Mouse (Mus musculus): Measurements from ENCODE around the gene Myl6b. TPM values are rescaled to one million over a fixed set of nuclear protein-coding genes. Genes with fewer than 3 reads are reported as not detected.

The Myl6b gene
- polyA plus RNA-seq (2012) = 18.5 and 18.8 TPM in 2 replicates

DNA sequence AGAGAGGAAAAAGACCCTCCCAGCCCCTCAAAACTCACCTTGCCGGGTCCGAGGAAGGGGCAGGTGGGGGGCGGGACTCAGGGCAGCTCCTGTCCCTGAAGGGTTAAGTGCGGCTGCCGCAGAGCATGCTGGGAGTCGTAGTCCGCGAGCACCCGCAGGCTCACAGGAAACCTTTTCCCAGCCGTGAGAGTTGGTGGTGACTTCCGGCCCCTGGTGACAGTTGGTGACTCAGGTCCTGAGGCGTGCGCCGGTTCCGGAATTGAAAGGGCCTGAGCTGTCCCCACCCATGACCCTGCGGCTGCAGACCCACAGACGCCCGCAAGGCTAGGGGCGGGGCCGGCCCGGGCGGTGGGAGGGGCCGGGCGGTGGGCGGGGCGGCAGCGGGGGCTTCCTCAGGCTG is at the start of gene Myl6b:
Myl6b (minus strand) TSS at position 96 of the 400 bp plus-strand sequence.
- no peak for TF ChIP-seq GATA1 (IDR thresholded peaks at IDR 0.05; ENCODE audit: low read length)

DNA sequence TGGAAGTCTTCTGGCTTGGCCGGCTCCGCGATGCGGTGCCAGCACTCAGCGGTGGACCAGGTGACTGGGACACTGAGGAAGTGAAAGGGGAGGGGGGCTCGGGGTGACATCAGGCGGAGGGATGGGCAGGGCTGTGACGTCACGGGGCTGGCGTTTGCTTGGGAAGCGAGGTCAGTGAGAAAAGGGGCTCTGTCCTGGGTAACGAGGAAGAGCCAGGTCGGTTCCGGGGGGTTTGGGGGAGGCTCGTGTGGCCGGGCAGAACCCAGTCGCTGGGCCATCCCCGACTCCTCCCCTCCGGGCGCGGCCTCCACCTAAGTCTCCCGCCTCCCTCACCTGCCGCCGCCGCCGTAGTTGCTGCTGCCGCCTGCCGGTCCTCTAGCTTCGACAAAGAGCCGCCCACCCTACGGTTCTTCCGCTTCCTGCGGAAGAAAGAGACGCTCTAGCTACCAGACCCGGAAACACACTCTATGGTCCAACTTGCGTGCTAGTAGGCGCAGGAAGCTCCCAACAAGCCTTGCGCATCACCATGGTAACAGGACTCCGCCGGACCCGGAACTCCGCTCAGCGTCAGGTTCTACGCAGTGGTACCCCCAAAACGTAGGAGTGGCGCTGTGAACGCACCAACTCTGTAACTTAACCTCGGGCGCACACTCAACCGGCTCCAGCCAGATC is 49.0 kb upstream of the Myl6b start, which contains the start of gene Zc3h10:
Zc3h10 (minus strand) TSS at position 414 of the 672 bp plus-strand sequence.
- TF ChIP-seq GATA1 (IDR thresholded peaks at IDR 0.05; ENCODE audit: low read length) = no peak

DNA sequence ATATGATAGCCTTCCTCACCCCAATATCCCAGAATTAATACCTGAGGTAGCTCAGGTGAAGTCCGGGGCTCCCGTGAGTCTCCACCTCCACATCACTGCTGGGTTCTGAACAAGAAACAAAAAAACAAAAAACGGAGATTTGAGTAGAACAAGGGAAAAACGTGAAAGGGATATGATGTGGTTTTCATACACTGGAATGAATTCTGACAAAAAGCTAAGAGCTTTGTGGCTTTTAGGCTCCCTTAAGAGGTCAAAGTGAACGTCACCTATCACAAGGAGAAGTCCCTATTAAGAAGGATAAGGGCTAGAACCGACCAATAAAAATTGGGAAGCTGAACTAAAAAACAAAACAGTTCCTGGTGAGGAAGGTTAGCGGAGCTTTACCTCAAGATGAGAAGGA is 48.3 kb upstream of the Myl6b start:
- TF ChIP-seq GATA1 (IDR thresholded peaks at IDR 0.05; ENCODE audit: low read length) = no peak

DNA sequence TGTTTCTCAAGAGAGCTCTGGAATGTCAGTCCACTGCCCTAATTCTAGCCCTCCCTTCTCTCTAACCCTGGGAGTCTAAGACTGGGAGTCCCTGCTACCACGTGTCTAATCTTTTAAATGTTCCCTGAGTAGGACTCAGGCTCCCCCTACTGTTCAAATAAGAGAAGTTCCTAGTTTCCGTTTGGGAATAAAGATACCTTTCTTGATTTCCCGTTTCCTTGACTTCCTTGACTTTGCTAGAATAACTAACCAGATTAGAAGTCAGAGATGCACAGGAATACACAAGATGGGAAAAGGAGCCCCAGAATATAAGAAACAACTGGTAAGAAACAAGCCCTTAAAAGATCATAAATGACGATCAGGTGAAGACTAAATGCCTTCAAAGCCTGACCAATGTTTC is 47.9 kb upstream of the Myl6b start:
- TF ChIP-seq GATA1 (IDR thresholded peaks at IDR 0.05; ENCODE audit: low read length) = no peak

DNA sequence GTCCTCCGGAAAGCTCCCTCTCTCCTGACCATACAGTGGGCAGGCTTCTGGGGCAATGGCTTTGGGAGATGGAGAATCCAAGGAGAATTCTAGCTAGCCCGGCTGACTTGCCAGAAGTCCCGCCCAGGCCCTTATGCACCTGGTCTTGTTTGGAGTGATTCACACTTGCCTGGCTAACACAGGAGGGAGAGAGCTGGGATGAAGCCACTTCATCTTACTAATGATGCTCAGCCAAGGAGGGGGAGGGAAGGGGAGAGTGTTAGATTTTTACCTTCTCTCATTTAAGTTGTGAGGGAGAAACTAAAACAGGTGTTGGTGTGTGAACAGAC is 47.0 kb upstream of the Myl6b start:
- TF ChIP-seq GATA1 (IDR thresholded peaks at IDR 0.05; ENCODE audit: low read length) = no peak

DNA sequence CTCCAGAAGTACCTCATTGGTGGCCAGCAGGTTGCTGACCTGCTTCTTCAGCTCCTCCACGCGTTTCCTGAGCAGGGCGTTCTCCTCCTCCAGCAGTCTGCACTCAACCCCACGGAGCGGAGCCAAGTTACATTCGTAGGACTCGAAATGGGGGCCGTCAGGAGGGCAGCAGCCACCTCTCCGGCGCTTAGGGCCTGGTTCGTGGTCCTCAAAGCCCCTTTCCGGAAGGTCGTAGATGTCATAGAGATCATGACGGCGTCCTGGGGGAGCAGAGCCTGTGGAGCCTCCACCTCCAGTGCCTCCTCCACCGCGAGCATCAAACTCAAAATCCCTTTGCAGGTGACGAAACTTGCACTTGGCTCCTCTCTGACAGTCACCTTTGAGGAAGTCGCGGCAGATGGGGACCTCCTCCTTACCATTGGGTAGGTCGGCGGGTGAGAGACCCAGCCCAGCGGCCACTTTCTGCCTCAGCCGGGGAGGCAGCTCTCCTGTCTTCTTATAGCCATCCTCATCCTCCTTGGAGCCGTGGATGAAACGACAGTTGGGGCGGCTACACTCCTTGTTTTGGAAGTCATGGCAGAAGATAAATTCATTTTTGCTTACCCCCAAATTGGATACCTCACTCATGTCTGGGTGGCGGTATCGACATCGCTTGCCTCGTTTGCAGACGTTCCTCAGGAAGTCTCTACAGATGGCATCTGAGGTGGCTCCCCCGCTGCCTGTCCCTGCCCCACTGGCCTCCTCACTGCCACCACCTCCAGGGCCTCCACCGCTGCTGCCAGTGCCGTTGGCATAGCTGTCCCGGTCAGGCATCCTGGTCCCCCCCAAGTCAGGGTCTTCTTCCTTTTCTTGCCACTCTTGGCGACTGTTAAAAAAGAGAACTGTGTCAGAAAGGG is 46.4 kb upstream of the Myl6b start:
- TF ChIP-seq GATA1 (IDR thresholded peaks at IDR 0.05; ENCODE audit: low read length) = no peak

DNA sequence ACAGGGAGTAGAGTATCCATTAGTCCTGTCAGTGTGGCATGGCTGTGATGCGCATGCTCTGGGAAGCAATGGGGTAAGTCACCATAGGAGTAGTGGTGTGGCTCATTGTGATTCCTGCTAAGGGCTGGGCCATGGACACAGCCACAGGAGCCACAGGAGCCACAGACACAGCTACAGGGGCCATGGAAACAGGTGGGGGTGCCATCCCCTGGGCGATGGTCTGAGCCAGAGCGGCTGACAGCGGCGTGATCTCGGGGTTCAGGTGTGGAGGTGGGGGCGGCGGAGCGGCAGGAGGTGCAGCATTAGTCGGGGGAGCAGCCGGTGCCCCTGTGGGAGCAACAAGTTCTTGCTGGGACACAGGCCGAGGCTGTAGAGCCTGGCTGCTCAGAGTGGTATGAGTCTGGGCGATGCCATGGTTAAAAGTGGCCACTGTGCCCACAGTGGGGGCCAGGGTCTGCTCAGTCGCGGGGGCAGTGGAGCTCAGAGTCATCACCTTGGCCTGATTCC is 45.7 kb upstream of the Myl6b start:
- TF ChIP-seq GATA1 (IDR thresholded peaks at IDR 0.05; ENCODE audit: low read length) = no peak

DNA sequence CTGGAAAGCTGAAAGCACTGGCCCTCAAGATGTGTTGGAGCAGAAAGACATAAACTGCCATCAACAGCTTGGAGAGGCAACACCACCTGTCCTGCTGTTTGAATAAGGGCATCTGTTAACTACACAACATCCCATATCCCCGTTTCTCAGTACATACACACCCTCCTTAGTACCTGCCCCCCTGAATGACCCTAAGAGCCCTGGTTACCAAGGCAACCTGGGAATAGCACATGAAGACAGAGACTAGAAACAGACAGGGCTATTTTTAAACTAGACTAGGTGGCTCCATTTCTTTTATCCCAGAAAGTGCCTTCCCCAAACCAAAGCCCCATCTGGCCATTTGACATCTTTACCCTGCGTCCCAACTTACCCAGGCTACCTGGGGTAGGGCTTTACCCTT is 44.6 kb upstream of the Myl6b start:
- TF ChIP-seq GATA1 (IDR thresholded peaks at IDR 0.05; ENCODE audit: low read length) = no peak

DNA sequence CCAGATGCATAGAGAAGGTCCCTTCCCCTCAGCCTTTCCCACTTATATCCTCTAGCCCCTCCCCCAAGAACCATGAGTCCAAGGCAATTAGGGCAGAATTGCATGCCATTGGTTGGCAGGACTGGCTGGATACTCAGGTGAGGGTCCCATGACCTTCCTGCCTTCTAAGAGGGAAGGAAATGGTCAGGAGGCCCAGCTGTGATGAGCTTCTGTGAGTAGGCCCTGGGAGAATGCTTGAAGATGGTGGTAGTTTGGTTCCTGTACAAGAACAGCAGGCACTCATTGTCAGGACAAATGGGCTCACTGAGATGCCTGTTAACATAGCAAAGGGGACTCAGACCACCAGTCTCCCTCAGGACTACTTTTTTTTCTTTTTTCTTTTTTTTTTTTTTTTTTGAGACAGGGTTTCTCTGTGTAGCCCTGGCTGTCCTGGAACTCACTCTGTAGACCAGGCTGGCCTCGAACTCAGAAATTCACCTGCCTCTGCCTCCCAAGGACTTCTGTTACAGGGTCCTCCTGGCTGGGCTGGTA is 39.9 kb upstream of the Myl6b start:
- no peak for TF ChIP-seq GATA1 (IDR thresholded peaks at IDR 0.05; ENCODE audit: low read length)

DNA sequence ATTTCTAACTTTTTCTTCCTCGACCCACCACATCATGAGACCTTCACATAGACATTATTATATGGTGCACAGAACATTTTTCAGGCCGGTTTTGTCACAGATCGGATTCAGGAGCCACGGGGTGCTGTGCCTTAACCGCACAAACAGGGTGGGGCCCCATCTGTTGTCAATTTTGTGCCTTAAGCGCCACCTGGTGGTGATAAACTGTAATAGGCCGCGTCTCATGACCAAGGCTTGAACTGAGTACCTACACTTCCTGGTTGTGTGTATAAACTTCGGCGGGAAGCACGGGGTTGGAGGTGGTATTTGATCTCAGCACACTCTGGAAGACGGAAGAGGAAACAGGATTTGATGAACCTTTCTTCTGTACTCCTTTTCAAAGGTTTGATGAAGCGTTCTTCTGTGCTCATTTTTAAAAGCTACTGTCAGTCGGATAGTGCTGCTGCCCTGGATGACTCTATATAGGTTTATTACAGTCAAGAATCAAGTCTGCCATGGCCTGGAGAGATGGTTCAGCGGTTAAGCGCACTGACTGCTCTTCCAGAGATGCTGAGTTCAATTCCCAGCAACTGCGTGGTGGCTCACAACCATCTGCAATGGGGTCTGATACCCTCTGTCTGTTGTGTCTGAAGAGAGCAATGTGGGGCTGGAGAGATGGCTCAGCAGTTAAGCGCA is 37.9 kb upstream of the Myl6b start:
- no peak for TF ChIP-seq GATA1 (IDR thresholded peaks at IDR 0.05; ENCODE audit: low read length)

DNA sequence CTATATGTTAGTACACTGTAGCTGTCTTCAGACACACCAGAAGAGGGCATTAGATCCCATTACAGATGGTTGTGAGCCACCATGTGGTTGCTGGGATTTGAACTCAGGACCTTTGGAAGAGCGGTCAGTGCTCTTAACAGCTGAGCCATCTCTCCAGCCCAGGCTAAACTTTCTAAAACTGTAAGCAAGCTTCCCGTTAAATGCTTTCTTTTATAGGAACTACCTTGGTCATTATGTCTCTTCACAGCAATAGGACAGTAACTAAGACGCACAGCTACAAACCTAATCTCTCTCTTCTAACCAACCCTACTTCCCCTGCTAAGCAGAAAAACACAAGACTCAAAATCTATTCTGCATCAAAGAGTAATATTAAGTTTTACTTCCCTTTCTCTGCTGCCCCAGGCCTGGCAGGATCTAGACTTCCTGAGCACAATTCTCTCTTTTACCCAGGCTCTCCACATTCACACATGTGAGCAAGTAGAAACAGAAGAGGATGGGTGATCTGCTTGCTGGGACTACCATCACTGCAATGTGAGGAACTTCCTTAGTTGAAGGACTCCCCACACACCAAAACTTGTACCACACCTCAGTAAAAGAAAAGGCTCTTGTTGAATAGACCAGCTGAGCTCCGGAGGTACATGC is 37.3 kb upstream of the Myl6b start:
- TF ChIP-seq GATA1 (IDR thresholded peaks at IDR 0.05; ENCODE audit: low read length) = no peak

DNA sequence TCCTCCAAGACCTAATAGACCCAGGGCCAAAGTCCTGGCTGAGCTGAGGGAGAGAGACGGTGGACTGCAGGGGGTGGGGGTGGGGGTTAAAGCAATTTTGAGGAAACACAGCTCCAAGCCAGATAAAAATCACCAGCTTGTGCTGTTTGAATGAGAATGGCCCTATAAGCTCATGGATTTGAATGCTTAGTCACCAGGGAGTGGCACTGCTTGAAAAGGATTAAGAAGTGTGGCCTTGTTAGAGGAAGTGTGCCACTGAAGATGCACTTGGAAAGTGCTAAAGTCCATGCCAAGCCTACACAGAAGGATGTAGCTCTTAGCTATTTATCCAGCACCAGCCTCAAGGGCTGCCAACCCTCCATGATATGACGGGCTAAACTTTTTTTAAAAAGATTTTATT is 36.7 kb upstream of the Myl6b start:
- TF ChIP-seq GATA1 (IDR thresholded peaks at IDR 0.05; ENCODE audit: low read length) = no peak

DNA sequence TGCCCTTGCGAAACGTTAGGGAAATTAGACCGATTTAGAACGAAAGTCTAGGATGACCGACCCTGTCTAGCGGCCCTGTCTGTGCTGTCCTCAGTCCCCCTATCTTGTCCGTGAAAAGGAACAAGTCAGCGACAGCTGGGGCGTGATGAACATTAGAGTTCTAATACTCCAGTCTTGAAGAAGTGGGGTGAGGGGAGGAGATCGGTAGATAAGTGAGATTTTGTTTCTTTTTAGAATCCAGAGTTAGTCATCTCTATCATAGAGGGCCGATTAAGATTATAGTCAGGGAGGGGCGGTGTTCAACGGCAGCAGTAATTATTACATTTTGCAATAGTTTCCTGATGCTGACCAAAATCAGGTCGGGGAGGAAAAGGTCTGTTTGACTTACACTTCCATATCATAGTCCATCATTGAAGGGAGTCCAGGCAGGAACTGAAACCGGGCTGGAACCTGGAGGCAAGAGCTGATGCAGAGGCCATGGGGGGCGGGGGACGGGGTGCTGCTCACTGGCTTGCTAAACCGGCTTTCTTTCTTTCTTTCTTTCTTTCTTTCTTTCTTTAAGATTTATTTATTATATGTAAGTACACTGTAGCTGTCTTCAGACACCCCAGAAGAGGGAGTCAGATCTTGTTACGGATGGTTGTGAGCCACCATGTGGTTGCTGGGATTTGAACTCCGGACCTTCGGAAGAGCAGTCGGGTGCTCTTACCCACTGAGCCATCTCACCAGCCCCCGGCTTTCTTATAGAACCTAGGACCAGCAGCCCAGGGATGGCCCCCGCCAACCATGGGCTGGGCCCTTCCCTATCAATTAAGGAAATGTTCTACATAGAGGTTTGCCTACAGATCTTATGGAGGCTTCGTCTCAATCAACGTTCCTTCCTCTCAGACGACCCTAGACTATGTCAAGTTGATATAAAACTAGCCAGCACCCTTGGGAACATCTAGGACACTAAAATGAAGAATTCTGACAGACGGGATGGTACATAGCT is 28.2 kb upstream of the Myl6b start:
- TF ChIP-seq GATA1 (IDR thresholded peaks at IDR 0.05; ENCODE audit: low read length) = no peak

DNA sequence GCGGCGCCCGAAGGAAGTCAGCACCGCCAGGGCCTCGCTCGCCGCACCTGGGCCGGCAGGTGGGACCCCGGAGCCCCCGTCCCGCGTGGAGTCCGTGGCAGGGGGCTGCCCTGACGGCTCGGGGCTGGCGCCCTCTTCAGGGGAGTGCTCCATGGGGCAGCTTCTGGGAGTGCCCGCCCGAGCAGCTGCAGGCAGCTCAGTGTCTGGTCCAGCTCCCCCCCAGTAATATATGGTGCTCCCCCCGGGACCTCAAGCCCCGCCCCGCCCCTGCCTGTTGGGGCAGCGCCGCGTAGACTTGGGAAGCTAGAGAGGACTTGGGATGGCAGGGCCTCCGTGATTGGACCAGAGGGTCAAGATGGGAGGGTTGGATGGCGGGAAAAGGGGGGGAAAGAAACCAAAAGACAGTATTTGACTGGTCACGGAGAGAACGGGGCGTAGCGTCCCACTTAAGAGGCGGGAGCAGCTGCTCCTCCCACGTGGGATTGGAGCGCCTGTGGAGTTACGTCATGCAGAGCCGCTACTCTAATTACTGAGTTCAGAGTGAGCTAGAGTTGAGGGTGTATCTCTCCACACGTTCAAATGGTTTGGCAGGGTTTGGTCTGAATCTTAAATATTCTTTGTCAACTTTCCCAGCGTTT is 27.3 kb upstream of the Myl6b start, which contains the start of gene Esyt1:
Esyt1 (minus strand) TSS at position 201 of the 638 bp plus-strand sequence.
- no peak for TF ChIP-seq GATA1 (IDR thresholded peaks at IDR 0.05; ENCODE audit: low read length)
